ENCODE assay signal across 18 mouse cellular contexts in the genomic region with DNA sequence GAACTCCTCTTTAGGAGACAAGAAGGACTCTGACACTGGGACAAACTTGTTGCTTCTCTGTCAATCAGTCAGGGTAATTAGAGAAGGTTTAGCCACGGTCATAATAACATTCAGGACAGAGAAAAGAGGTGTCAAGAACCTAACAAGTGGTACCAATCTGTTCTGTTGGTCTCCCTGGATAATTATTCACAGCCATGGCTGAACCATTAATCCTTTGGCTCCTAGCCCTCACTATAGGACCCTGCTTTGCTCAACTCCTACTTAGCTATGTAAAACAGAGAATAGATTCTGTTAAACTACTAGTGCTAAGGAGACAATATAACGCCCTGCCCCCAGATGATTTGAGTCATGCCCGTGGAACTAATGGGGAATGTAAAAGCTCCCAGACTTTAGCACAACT. TPM values are rescaled to one million over a fixed set of nuclear protein-coding genes. Genes with fewer than 3 reads are reported as not detected.
DNase-seq lines count a peak whose midpoint lies in the region; ATAC-seq and TF ChIP-seq lines count a peak whose summit lies in the region.
"Had no signal": no experiment of that assay in that cellular context is flagged by ENCODE, and none has a peak within 500 bp of the region (broad histone marks: within the 10 kb centered on the region; RNA-seq: fewer than 3 reads in every experiment).

No protein-coding gene starts in this region.

- peak; percentile 68; the same call in 1 of the 2 replicates for ATAC-seq in kidney, postnatal 0 days (replicated peaks; ENCODE audit: low FRiP score, low read depth)
- no peak for ATAC-seq in lung, postnatal 0 days
- ATAC-seq: forebrain, embryonic 16.5 days had no signal

- 49% methylated on average over 3 of the region's 3 CpGs for WGBS in kidney, postnatal 0 days
- WGBS in lung, postnatal 0 days = 71% methylated on average over 3 of the region's 3 CpGs

- no peak for TF ChIP-seq EP300 in lung, postnatal 0 days (IDR thresholded peaks at IDR 0.05)

- no peak overlapping the region for H3K27ac ChIP-seq in kidney, postnatal 0 days
- no peak overlapping the region for H3K27ac ChIP-seq in lung, postnatal 0 days (ENCODE audit: low read length)
- H3K27ac ChIP-seq: embryonic facial prominence, embryonic 12.5 days; gastrocnemius, adult 2 months; hindbrain, embryonic 10.5 days; hindbrain, embryonic 14.5 days had no signal

- H3K4me3 ChIP-seq in kidney, postnatal 0 days (replicated peaks; ENCODE audit: low read depth, low read length) = no peak overlapping the region
- no peak overlapping the region for H3K4me3 ChIP-seq in lung, postnatal 0 days (ENCODE audit: low read depth, low read length)
- H3K4me3 ChIP-seq: embryonic facial prominence, embryonic 12.5 days; gastrocnemius, adult 2 months; heart, embryonic 12.5 days; hindbrain, embryonic 10.5 days had no signal

- DNase-seq in kidney, adult 18-20 months = peak; percentile 48
- peak; percentile 77 to 81 for DNase-seq in kidney, adult 8-10 months
- peak; percentile 10 for DNase-seq in kidney, postnatal 0 days (ENCODE audit: low spot score)
- no peak for DNase-seq in lung, postnatal 0 days (ENCODE audit: low spot score)
- DNase-seq in left cerebral cortex, postnatal 4 days = no peak
- DNase-seq in natural killer cell, adult 2 months (ENCODE audit: low spot score in 2 of 2) = no peak
- DNase-seq: adrenal gland, adult 8-10 months; adrenal gland, postnatal 36 days; cerebellum, adult 11 months; cerebellum, adult 8-10 months; cerebellum, postnatal 14 days; gastrocnemius, adult 2 months; gastrocnemius, postnatal 25 days had no signal

- no peaks in the 10 kb centered on the region for H3K36me3 ChIP-seq in kidney, postnatal 0 days (ENCODE audit: insufficient read depth, low read length)
- no peaks in the 10 kb centered on the region for H3K36me3 ChIP-seq in lung, postnatal 0 days (ENCODE audit: insufficient read depth, low read length)
- H3K36me3 ChIP-seq: embryonic facial prominence, embryonic 12.5 days; heart, embryonic 12.5 days; hindbrain, embryonic 10.5 days had no signal

- intact Hi-C loops in left cerebral cortex, postnatal 4 days (cut with DNase I) = no loop called here

- no peaks in the 10 kb centered on the region for H3K9me3 ChIP-seq in kidney, postnatal 0 days (replicated peaks; ENCODE audit: low read length)
- H3K9me3 ChIP-seq in lung, postnatal 0 days (ENCODE audit: low read length) = no peaks in the 10 kb centered on the region
- H3K9me3 ChIP-seq: embryonic facial prominence, embryonic 12.5 days; heart, embryonic 12.5 days; hindbrain, embryonic 10.5 days had no signal

- no peaks in the 10 kb centered on the region for H3K4me1 ChIP-seq in kidney, postnatal 0 days (replicated peaks; ENCODE audit: insufficient read depth, low read length)
- no peaks in the 10 kb centered on the region for H3K4me1 ChIP-seq in lung, postnatal 0 days (ENCODE audit: insufficient read depth, low read depth, low read length)
- H3K4me1 ChIP-seq: embryonic facial prominence, embryonic 12.5 days; heart, embryonic 12.5 days; hindbrain, embryonic 10.5 days had no signal

- H3K4me2 ChIP-seq in kidney, postnatal 0 days (ENCODE audit: low read length) = no peak overlapping the region
- H3K4me2 ChIP-seq in lung, postnatal 0 days (replicated peaks; ENCODE audit: low read depth, low read length) = no peak overlapping the region
- H3K4me2 ChIP-seq: embryonic facial prominence, embryonic 12.5 days; heart, embryonic 12.5 days; hindbrain, embryonic 14.5 days had no signal

- no peaks in the 10 kb centered on the region for H3K27me3 ChIP-seq in kidney, postnatal 0 days (ENCODE audit: insufficient read depth, low read length)
- H3K27me3 ChIP-seq in lung, postnatal 0 days (replicated peaks; ENCODE audit: insufficient read depth, low read length) = no peaks in the 10 kb centered on the region
- H3K27me3 ChIP-seq: embryonic facial prominence, embryonic 12.5 days; heart, embryonic 12.5 days had no signal

- no peak for TF ChIP-seq CTCF in kidney, postnatal 0 days (IDR thresholded peaks at IDR 0.05; ENCODE audit: low read depth)
- TF ChIP-seq CTCF in lung, postnatal 0 days (IDR thresholded peaks at IDR 0.05) = no peak

- no peak overlapping the region for H3K9ac ChIP-seq in kidney, postnatal 0 days (ENCODE audit: low read depth, low read length)
- H3K9ac ChIP-seq in lung, postnatal 0 days (replicated peaks; ENCODE audit: low read depth) = no peak overlapping the region
- H3K9ac ChIP-seq: embryonic facial prominence, embryonic 12.5 days; heart, embryonic 12.5 days; hindbrain, embryonic 14.5 days had no signal

RNA-seq across cellular contexts. Expression of gene Eif2b5, which starts 12.6 kb away (rescaled TPM):
- polyA plus RNA-seq in kidney, postnatal 0 days (2015; fragmentation: Nextera tagmentation; extraction: Ambion mirVana) = 76.0 and 85.1 TPM in 2 replicates
- 46.9 and 51.1 TPM in 2 replicates for polyA plus RNA-seq in lung, postnatal 0 days (2015; fragmentation: Nextera tagmentation; extraction: Ambion mirVana)
- 10 to 100 TPM; 66.8 to 67.8 TPM for total RNA-seq in left cerebral cortex, postnatal 4 days (2021)

RNA-seq across cellular contexts. Expression of gene Dvl3, which starts 30.7 kb away (rescaled TPM):
- polyA plus RNA-seq in kidney, postnatal 0 days (2015; fragmentation: Nextera tagmentation; extraction: Ambion mirVana) = 15.7 and 16.5 TPM in 2 replicates
- 10.3 and 10.5 TPM in 2 replicates for polyA plus RNA-seq in lung, postnatal 0 days (2015; fragmentation: Nextera tagmentation; extraction: Ambion mirVana)
- 100 to 1,000 TPM; 103 to 108 TPM for total RNA-seq in left cerebral cortex, postnatal 4 days (2021)

RNA-seq across cellular contexts. Expression of gene Ap2m1, which starts 49.2 kb away (rescaled TPM):
- 605 and 673 TPM in 2 replicates for polyA plus RNA-seq in kidney, postnatal 0 days (2015; fragmentation: Nextera tagmentation; extraction: Ambion mirVana)
- 402 and 427 TPM in 2 replicates for polyA plus RNA-seq in lung, postnatal 0 days (2015; fragmentation: Nextera tagmentation; extraction: Ambion mirVana)
- 100 to 1,000 TPM; 865 to 870 TPM for total RNA-seq in left cerebral cortex, postnatal 4 days (2021)

RNA-seq across cellular contexts. Expression of gene Abcc5, which starts 59.9 kb away (rescaled TPM):
- 35.7 and 38.6 TPM in 2 replicates for polyA plus RNA-seq in kidney, postnatal 0 days (2015; fragmentation: Nextera tagmentation; extraction: Ambion mirVana)
- polyA plus RNA-seq in lung, postnatal 0 days (2015; fragmentation: Nextera tagmentation; extraction: Ambion mirVana) = 57.4 and 71.6 TPM in 2 replicates
- total RNA-seq in left cerebral cortex, postnatal 4 days (2021) = 100 to 1,000 TPM; 200 to 212 TPM

Comparison
In these comparisons a context has a peak if more than half of its experiments do, and no peak if none do; other contexts are left out.
1. DNase-seq: peak in kidney, adult 18-20 months (single experiment), kidney, adult 8-10 months (2 of 2) and kidney, postnatal 0 days (single experiment); none in lung, postnatal 0 days (single experiment), left cerebral cortex, postnatal 4 days (single experiment) and natural killer cell, adult 2 months (0 of 2).